Mouse (Mus musculus) adrenal gland, postnatal 4 days (tissue): ENCODE measurements around the gene Arhgap31. TPM values are rescaled to one million over a fixed set of nuclear protein-coding genes. Genes with fewer than 3 reads are reported as not detected.

ENCODE experiments used
- DNase-seq, 2 experiments: peaks; one replicate each; pipeline ENCODE4 v3.0.0; 2021 to 2022; ENCODE audit warnings: low spot score in 2 of 2, mixed read lengths in 2 of 2
- total RNA-seq, 2 experiments: library from RNA; stranded (reverse); gene quantifications; 2 replicates each; pipeline ENCODE4 v1.2.3; 2021

Arhgap31 gene
- total RNA-seq, 2 experiments from 2014 or later, result 31.3 to 31.4 TPM

GRCm38 (mm10) chr16:38608687-38609086 lies 104.4 kb downstream of the Arhgap31 start:
- no peak for DNase-seq

DNA sequence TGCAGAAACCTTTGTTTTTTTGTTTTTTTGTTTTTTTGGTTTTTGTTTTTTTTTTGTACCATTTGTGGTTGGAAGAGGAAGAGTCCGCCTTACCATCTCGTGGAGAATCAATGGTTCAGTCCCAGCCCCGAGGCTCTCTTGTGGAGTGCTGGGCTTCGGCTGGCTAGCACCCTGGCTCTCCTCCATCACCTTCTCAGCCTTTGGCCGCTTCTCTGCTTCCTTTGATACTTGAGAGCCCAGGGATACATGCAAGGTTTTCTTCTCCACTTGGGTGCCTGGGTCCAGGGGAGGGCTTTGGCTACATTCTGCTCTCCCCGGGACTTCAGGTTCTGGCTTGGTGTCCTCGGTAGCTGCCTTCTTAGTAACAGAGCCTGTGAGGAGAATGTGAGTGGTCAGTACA lies 106.6 kb downstream of the Arhgap31 start:
- DNase-seq, result no peak

- DNase-seq, result no peak
These were observed 109.9 kb downstream of the Arhgap31 start for GRCm38 (mm10) chr16:38602989-38603804.

GRCm38 (mm10) chr16:38598986-38599680 lies 113.9 kb downstream of the Arhgap31 start:
- no peak for DNase-seq

- DNase-seq, result no peak
These were observed 116.4 kb downstream of the Arhgap31 start for GRCm38 (mm10) chr16:38596651-38597050.

DNA sequence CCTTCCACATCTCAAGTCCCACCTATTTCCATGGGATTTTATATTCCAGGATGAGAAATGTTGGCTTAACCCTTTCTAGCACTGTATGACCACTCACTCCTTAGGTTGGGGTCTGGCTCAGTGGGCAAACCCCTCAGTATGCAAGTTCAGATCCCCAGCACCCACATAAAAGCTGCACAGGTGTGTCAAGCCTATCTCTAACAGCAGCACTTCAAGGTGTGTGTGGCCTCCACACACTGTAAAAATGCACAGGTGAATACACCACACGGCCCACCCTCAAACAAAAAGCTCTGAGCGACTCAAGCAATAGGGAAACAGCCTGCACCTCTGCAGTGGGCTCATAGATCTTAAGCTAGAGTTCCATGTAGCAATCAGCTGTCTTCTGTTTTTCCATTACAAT lies 117.0 kb downstream of the Arhgap31 start:
- no peak for DNase-seq

GRCm38 (mm10) chr16:38594435-38594834 lies 118.6 kb downstream of the Arhgap31 start:
- no peak for DNase-seq

- DNase-seq, result no peak
These were observed 120.1 kb downstream of the Arhgap31 start for GRCm38 (mm10) chr16:38592946-38593345.

GRCm38 (mm10) chr16:38592026-38592678 lies 120.9 kb downstream of the Arhgap31 start:
- DNase-seq, result no peak

- no peak for DNase-seq
These were observed 121.6 kb downstream of the Arhgap31 start for GRCm38 (mm10) chr16:38591506-38591905.

DNA sequence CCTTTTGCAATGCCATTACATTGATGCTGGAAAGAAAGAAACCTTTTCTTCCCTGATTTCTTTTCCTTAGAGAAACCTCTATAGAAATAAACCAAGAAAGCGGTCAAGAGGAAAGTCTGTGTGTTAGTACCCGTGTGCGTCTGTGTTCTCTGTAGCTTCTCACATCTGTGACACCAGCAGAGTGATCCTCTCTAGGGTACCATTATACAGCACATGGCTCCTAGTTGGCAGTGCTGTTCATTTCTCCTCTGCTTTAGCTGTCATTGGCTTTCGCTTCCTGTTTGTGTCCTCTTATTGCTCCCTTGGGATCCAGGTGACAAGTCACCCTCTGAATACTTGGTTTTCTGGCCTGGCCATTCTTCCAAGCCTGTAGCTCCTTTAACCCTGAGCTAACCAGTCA lies 125.5 kb downstream of the Arhgap31 start:
- DNase-seq, result no peak

DNA sequence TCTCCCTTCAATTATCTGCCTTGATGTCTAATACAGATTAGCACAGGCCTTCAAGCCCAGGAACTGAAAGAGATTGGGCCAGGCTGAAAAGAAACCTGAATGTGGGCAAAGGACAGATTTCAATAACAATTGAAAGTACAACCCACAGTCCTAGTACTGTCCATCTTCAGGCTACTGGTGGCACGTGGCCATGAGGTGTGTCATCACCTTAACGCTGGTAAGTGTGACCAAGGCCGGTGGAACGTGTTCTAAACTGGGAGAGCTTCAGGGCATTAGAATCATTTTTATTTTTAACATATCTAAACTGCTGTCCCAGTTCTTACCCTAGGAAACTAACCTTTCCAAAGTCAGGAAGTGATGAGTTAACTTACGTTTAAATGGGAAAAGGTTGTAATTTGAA lies 125.9 kb downstream of the Arhgap31 start:
- no peak for DNase-seq

GRCm38 (mm10) chr16:38585186-38585585 lies 127.9 kb downstream of the Arhgap31 start:
- DNase-seq, result no peak

- no peak for DNase-seq
These were observed 128.3 kb downstream of the Arhgap31 start for GRCm38 (mm10) chr16:38584761-38585160.

DNA sequence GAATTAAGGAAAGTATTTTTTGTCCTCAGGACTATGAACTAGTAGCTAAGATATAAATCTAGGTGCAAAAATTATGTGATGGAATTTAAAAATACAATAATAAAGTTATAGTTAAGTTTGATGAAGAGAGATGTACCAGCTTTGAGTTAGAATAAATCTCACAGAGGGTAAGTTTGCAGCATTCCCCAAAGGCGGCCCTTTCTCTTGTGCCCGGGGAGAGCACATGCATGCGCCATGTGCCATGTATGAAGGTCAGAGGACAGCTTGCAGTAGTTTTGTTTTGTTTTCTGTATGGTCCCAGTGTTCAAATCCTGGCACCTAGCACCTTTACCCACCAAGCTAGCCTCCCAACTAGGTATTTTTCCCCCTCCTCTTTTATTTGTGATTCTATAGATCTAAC lies 141.6 kb downstream of the Arhgap31 start:
- DNase-seq, result no peak

DNA sequence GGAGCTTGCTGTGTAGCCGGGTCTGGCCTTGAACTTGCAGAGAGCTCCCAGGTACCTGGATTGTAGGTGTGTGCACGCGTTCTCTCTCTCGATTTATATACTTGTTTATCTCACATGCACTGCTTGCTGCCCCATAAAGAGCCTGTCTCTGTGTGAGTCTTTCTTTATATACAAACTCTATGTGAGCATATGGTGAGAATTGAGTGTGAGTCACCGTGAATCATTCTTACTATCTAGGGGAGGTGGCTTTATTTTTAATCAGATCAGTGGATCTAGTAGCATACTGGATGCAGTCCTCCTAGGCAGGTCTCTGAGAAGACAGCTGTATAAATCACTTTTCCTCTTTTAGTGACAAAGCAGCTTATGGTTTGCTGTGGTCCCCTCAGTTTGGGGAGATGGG lies 144.9 kb downstream of the Arhgap31 start:
- DNase-seq, result no peak

DNA sequence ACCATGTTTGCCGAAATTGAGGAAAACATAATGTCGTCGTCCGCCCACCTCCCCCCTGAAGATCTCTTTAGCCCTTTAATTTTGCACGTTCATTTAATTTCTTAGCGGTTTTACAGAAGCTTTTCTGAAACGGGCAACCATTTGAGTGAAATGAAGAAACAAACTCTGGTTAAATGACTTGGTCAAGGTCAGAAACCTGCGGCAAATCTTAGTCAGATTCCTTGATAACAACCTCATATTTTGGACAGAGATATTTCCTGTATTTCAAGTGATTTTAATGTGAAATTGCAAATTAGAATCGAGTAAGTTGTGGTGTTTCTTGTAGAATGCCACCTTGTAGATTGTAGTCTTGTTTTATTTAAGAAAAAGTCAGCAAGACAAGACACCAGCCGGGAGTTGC lies 149.6 kb downstream of the Arhgap31 start:
- no peak for DNase-seq

DNA sequence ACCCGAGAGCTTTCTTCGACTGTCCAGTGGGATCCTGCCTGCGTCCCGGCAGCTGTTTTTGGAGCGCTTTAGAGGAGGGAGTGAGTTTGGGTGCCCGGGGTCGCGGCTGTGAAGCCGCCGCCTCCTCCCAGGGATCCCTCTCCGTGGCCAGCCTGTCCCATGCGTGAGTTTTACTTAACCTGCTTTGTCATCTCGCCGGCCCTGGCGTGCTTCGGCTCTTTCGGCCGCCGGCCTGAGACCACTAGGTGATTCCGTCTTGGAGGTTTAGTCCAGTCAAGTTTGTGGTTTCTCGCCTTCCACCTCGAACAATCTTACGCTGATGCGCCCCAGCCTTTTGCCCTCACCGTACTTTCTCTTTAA lies 150.1 kb downstream of the Arhgap31 start:
- no peak for DNase-seq

- DNase-seq, result peak; percentile 85 to 92
These were observed 150.7 kb downstream of the Arhgap31 start for GRCm38 (mm10) chr16:38562131-38562967.

DNA sequence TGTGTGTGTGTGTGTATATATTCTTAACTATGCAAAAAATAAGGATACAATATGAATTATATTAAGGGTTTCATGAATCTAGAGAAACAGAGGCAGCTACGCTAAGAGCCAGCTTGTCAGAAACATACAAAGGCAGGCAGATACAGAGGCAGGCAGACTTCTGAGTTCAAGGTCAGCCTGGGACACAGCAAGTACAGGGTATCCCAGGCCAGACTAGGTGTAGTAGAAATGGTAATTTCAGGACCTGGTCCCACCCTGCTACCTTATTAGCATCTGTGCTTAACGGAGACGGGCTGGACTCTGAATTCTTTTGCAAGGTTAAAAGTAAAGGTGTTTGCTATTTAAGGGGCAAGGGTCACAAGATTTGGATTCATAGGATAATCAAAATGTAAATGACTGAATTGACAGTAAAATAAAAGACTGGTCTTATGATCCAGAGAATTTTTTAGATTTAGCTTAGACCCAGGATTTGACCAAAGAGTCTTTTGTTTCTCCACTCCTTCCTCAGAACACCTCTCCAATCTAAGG lies 154.8 kb downstream of the Arhgap31 start, which contains the start of gene Tmem39a:
TSS of gene Tmem39a (plus strand) at position 478 of the 528 bp plus-strand sequence.
- no peak for DNase-seq

GRCm38 (mm10) chr16:38555988-38556387 lies 157.1 kb downstream of the Arhgap31 start:
- no peak for DNase-seq
